Mouse (Mus musculus): ENCODE measurements around the gene Runx2. TPM values are rescaled to one million over a fixed set of nuclear protein-coding genes. Genes with fewer than 3 reads are reported as not detected.

The Runx2 gene
- total RNA-seq, 2 experiments from 2014 or later, result 5.7 to 6.8 TPM

GRCm38 (mm10) chr17:44718591-44718990 lies 96.0 kb downstream of the Runx2 start:
- DNase-seq (ENCODE audit: low spot score in 2 of 2), result no peak

GRCm38 (mm10) chr17:44718036-44718435 lies 96.6 kb downstream of the Runx2 start:
- no peak for DNase-seq (ENCODE audit: low spot score in 2 of 2)

GRCm38 (mm10) chr17:44714116-44714515 lies 100.5 kb downstream of the Runx2 start:
- DNase-seq (ENCODE audit: low spot score in 2 of 2), result no peak

GRCm38 (mm10) chr17:44713404-44713803 lies 101.2 kb downstream of the Runx2 start:
- no peak for DNase-seq (ENCODE audit: low spot score in 2 of 2)

- DNase-seq (ENCODE audit: low spot score in 2 of 2), result peak; percentile 21 to 40
Measured at GRCm38 (mm10) chr17:44709516-44710252, 104.9 kb downstream of the Runx2 start.

- no peak for DNase-seq (ENCODE audit: low spot score in 2 of 2)
Measured at GRCm38 (mm10) chr17:44707956-44708355, 106.6 kb downstream of the Runx2 start.

GRCm38 (mm10) chr17:44706531-44706930 lies 108.1 kb downstream of the Runx2 start:
- no peak for DNase-seq (ENCODE audit: low spot score in 2 of 2)

- DNase-seq (ENCODE audit: low spot score in 2 of 2), result no peak
Measured at GRCm38 (mm10) chr17:44702506-44703298, 111.9 kb downstream of the Runx2 start.

- no peak for DNase-seq (ENCODE audit: low spot score in 2 of 2)
Measured at GRCm38 (mm10) chr17:44701531-44701930, 113.1 kb downstream of the Runx2 start.

GRCm38 (mm10) chr17:44700326-44700725 lies 114.3 kb downstream of the Runx2 start:
- DNase-seq (ENCODE audit: low spot score in 2 of 2), result no peak

- DNase-seq (ENCODE audit: low spot score in 2 of 2), result no peak
Measured at GRCm38 (mm10) chr17:44697053-44697452, 117.5 kb downstream of the Runx2 start.

GRCm38 (mm10) chr17:44693552-44693951 lies 121.0 kb downstream of the Runx2 start:
- no peak for DNase-seq (ENCODE audit: low spot score in 2 of 2)

GRCm38 (mm10) chr17:44691517-44691916 lies 123.1 kb downstream of the Runx2 start:
- no peak for DNase-seq (ENCODE audit: low spot score in 2 of 2)

GRCm38 (mm10) chr17:44690410-44691035 lies 124.1 kb downstream of the Runx2 start:
- DNase-seq (ENCODE audit: low spot score in 2 of 2), result no peak

GRCm38 (mm10) chr17:44688306-44688705 lies 126.3 kb downstream of the Runx2 start:
- DNase-seq (ENCODE audit: low spot score in 2 of 2), result no peak

- DNase-seq (ENCODE audit: low spot score in 2 of 2), result peak in 1 of 2 experiments; percentile 15
Measured at GRCm38 (mm10) chr17:44685514-44685913, 129.1 kb downstream of the Runx2 start.

GRCm38 (mm10) chr17:44683026-44683425 lies 131.6 kb downstream of the Runx2 start:
- no peak for DNase-seq (ENCODE audit: low spot score in 2 of 2)

- peak in 1 of 2 experiments; percentile 22 for DNase-seq (ENCODE audit: low spot score in 2 of 2)
Measured at GRCm38 (mm10) chr17:44677782-44678181, 136.8 kb downstream of the Runx2 start.

GRCm38 (mm10) chr17:44672806-44673205 lies 141.8 kb downstream of the Runx2 start:
- no peak for DNase-seq (ENCODE audit: low spot score in 2 of 2)

- DNase-seq (ENCODE audit: low spot score in 2 of 2), result peak; percentile 51 to 63
Measured at GRCm38 (mm10) chr17:44671946-44672692, 142.5 kb downstream of the Runx2 start.

- DNase-seq (ENCODE audit: low spot score in 2 of 2), result no peak
Measured at GRCm38 (mm10) chr17:44669985-44670384, 144.6 kb downstream of the Runx2 start.
